Mouse (Mus musculus): Measurements from ENCODE around the gene Slc26a1.

Gene Slc26a1

DNA sequence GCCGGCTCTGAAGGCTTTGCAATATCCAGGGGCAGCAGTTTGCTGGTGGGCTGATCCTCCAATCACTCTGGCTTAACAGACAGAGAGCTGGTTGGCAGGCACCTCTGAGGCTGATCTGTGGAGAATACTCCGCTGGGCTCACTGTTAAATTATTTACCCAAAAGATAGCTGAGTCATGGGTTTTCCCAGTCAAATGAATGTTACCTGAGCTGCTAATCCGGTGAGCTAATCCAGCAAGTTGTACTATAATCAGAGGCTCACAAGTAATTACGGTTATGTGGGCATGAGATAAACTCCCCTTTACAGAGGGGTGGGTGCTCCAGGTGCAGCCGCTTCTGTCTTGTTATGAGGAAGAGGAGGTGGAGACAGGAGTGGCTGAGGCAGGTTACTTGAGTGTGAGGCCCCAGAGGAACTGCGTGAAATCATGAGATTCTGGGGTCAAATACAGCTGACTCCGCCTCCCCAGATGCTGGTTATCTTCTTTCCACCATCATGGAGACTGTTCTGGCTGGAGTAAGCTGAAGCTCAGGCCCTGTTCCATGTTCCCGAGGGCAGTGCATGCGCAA lies at the start of gene Slc26a1:
Slc26a1 (minus strand) TSS at position 319 of the 566 bp plus-strand sequence.
- peak; percentile 79 for DNase-seq (ENCODE audit: low spot score)

DNA sequence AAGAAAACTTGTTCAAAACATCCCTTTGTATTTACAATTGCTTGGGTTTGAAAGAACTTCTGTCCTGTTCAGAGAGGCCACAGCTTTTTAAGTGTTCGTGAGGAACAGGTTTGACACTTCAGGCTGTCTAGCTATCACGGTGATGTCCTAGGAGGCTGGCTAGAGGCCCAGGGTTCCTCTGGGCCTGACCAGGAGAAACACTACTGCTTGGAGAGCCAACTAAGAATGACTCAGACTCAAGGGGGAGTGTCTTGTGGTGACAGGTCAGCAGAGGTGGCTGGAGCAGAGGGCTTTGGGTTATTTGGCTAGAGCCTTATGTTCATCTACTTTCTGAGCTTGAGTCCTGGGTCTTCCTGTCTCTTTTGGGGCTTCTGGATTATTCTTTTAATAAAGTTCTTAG lies 48.6 kb upstream of the Slc26a1 start:
- no peak for DNase-seq (ENCODE audit: low spot score)

DNA sequence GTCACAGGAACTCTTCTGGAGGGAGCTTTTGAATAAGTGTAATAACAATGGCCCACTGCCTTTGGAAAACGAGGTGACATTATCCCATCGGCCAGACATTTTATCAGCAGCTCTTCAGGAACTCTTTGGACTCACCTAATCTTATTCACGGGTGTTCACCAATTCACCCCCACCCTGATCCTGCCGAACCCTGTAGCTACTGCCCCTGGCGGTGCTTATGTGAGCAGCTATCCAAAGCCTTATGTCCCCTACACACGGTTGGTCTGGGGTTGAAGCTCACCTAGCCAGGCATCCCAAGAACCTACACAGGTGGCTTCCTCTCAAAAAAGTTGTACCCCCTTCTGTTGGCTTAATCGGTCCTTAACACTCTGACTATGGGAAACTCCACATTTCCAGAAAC lies 44.4 kb upstream of the Slc26a1 start:
- no peak for DNase-seq (ENCODE audit: low spot score)

DNA sequence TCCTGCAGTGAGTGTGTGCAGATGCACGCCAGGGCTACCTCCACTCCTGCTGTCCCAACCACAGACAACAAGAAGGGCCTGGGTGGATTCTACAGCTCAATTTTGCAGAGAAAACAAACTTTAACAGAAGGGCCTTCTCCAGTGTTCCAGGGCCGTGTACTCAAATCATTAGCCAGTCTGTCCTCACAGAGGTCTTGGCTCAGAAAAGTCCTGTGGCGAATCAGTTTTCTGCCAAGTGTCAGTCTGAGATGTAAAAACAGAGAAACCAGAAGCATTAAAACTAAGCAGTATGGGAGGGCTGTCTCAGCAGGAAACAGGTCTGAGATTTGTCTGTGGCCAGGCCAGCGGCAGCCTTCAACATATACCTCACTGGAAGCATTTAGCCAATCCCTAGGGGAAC lies 42.7 kb upstream of the Slc26a1 start:
- DNase-seq (ENCODE audit: low spot score) = no peak

DNA sequence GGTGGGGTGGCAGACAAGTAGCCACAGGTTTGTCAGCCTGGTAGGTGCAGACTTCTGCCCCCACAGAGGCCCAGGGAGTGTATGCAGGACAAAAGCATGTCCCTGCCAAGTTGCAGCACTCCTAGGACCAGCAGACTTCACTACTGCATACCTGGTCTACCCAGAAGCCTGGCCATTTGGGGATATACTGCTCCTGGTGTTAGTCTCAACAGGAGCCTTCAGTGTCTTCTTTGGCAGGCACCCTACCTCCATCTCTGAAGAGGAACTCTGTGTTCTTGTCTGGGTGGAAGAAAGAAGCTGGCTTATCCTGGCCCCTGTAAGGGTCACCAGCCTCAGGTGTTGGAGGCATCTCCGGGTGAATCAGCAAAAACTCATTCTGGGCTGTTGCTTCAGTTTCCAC lies 40.6 kb upstream of the Slc26a1 start:
- DNase-seq (ENCODE audit: low spot score) = no peak

- no peak for DNase-seq (ENCODE audit: low spot score)
Observed at GRCm38 (mm10) chr5:108714149-108714548, 38.8 kb upstream of the Slc26a1 start.

DNA sequence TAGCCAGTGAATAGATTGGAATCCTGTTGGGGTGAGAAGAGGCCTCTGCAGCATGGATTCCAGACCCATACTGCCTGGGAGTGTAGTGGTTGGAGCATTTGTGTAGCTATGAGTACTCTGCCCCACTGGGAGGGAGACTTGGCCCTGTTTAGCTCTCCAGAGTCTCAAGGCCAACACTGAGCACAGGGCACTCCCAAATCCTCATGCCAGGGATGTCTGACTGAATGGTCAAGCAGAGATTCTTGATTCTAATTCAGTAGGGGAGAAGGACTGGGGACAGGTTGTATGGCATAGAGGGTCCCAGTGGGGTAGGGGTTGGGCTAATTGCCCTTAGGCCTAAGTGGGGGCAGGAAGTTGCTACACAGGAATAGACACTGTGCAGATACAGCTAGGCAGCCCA lies 38.3 kb upstream of the Slc26a1 start:
- DNase-seq (ENCODE audit: low spot score) = no peak

- DNase-seq (ENCODE audit: low spot score) = no peak
Observed at GRCm38 (mm10) chr5:108713096-108713495, 37.7 kb upstream of the Slc26a1 start.

- no peak for DNase-seq (ENCODE audit: low spot score)
Observed at GRCm38 (mm10) chr5:108711968-108712367, 36.6 kb upstream of the Slc26a1 start.

- peak; percentile 22 for DNase-seq (ENCODE audit: low spot score)
Observed at GRCm38 (mm10) chr5:108708981-108709731, 33.8 kb upstream of the Slc26a1 start.

DNA sequence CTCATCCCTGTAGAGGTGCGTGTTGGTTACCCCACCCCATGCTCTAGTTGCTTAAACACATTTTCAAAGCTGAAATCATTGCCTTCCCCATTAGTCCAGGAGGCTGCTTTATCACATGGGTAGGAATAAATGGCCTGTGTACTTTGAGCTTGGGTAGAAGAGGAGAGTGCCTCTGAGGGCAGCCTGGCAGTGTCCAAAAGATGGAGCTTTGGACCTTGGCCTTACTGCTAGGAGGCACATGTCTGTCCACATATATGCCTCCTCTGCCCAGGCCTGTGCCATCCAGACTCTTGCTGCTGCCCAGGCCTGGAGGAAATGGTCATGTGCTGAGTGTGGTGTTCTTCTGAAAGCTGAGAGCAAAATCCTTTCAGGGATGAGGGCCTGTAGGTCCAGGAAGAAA lies 33.0 kb upstream of the Slc26a1 start:
- no peak for DNase-seq (ENCODE audit: low spot score)

- no peak for DNase-seq (ENCODE audit: low spot score)
Observed at GRCm38 (mm10) chr5:108707758-108708157, 32.4 kb upstream of the Slc26a1 start.

DNA sequence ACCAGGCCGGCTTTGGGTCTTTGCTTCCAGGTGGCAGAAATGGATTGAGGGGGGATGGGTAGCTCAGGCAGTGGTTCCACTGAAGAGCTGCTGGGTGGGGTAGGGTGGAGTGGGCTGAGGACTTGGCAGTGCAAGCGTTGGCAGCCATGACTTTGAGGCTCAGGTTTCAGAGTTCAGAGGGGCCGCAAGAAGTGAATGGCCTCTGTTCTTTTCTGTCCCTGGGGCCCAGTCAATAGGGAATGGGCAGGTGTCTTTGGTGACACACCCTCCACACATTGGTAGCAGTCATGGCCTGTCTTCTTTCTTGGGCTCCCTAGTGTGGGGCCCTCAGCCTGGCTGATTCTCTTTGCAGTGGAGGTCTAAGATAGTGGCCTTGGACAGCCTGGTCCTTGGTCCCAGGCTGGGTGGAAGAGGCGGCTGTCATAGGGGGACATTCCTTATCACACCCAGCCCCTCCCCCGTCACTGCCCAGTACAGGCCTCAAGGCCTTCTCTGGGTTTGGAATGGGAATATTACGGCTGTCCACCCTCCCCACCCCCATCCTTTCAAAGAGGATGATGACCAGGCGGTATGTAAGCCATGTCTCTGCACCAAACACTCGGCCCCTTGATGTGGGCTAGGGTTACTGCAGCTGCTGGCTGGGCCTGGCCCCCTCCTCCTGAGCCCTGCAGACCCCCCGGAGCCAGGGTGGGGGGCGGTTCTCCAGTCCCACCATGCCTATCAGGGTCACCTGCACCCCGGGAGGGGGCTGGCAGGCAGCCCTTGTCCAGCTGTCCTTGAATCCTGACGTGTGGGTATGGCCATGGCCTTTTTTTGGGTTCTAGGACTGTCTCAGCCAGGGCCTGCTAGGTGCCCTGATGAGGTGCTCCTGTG lies 28.6 kb upstream of the Slc26a1 start:
- no peak for DNase-seq (ENCODE audit: low spot score)

DNA sequence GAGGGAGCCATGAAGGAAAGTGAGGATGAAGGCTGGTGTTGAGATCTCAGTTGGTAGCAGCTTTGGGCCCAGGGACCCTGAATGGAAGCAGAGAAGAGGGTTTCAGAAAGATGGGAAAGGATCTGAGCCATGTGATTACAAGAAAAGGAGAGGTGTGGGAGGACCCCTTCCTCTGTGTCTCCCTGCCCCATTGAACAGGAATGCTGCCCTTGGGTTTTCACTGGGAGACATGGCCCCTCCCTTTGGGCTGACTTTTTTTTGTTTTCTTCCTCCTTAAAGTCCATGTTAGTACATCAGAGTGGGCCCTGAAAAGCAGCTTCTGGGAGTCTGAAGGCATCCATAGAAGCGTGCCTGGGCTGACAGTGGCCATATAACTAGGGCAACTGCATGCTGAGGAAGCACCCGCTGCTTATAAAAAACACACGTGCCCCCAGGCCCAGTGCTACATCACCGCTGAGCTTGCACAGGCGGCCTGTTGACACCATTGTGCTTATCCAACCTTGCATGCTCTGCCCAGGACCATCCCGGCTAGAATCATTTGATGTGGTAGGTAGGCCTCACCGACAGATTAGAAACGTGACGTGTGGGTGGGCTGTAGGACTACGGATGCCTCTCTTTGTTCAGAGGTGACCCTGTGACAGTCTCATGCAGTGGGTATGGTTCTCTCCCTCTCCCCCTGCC lies 26.1 kb upstream of the Slc26a1 start:
- no peak for DNase-seq (ENCODE audit: low spot score)

- DNase-seq (ENCODE audit: low spot score) = no peak
Observed at GRCm38 (mm10) chr5:108700346-108700745, 25.0 kb upstream of the Slc26a1 start.

GRCm38 (mm10) chr5:108697341-108697753 lies 22.0 kb upstream of the Slc26a1 start:
- no peak for DNase-seq (ENCODE audit: low spot score)

DNA sequence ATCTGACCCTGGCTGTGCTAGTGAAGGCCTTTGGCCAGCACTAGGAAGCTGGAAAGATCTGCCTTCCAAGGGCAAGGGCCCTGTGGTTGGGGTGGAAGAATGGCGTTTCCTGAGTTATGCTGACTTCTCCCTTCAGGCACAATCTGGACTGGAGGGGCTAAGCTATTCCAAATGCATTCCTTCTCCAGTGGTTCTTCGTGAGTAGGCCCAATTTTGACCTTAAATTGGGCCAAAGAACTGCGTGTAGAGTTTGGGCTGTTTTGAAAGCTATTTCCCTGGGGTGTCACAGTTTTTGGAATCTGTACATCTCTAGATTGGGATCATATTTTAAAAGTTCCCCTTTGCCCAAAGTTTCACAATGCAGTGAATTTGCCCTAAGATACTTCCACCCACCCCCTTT lies 21.2 kb upstream of the Slc26a1 start:
- DNase-seq (ENCODE audit: low spot score) = no peak

DNA sequence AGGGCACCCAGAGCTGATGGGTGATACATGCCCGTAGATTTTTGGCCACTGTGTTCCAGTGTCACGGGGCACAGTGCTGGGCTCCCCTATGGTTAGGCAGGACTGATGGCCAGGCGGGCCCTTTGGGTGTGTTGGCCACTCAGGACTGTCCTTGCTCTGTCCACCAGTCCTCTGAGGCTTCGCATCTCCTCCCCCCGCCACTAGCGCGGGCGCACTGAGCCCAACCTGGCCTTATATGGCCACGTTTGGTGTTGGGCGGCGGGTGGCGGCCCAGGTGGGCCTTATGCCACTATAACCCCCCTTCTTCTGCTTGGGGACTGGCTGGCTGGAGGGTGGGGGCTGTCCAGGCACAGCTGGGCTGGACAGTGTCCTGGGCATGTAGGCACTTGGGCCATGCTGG lies 20.5 kb upstream of the Slc26a1 start:
- DNase-seq (ENCODE audit: low spot score) = no peak

- peak; percentile 53 for DNase-seq (ENCODE audit: low spot score)
Observed at GRCm38 (mm10) chr5:108694352-108695261, 19.2 kb upstream of the Slc26a1 start.

GRCm38 (mm10) chr5:108693872-108694288 lies 18.5 kb upstream of the Slc26a1 start:
- peak; percentile 94 for DNase-seq (ENCODE audit: low spot score)

DNA sequence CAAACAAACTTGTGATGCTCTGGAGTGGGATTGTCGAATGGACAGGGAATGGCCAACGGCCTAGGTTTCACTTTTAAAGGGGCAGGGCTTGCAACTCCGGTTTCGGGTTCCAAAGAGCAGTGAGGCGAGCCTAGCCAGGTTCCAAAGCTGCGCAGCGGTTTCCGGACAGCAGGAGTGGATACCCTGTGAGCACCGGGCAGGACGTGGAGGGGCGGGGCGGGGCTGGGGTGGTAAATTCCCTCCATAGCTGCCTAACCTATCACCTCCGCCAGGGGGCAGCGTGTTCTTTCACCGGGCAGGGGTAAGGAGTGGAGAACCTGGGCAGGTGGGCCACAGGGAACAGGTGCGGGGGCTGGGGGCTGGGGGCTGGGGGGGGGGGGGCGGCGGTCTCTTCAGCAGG lies 16.9 kb upstream of the Slc26a1 start, which contains the start of gene Fgfrl1:
Fgfrl1 (plus strand) TSS at position 112 of the 400 bp plus-strand sequence.
- DNase-seq (ENCODE audit: low spot score) = peak; percentile 58

Measured in yolk sac, embryonic 10.5 days (tissue).